Mouse (Mus musculus): Measurements from ENCODE around the gene 1600014C23Rik.

1600014C23Rik gene

GRCm38 (mm10) chr17:45752053-45752452 lies 18.4 kb upstream of the 1600014C23Rik start:
- no peak for DNase-seq (ENCODE audit: low spot score in 2 of 2)

DNA sequence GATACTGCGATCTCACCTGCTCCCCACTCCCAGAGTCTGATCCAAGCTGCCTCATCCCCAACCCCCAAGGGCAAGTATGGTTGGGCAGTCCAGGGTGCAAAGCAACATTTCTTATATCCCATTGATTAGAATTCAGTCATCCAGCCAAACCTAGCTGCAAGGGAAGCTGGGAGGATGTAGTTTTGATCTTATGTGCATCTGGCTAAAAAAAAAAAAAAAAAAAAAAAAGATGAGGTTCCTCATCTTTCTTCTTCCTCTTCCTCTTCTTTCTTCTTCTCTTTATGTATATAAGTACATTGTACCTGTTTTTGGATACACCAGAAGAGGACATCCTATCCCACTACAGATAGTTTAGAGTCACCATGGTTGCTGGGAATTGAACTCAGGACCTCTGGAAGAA lies 17.7 kb upstream of the 1600014C23Rik start:
- DNase-seq (ENCODE audit: low spot score in 2 of 2) = no peak

DNA sequence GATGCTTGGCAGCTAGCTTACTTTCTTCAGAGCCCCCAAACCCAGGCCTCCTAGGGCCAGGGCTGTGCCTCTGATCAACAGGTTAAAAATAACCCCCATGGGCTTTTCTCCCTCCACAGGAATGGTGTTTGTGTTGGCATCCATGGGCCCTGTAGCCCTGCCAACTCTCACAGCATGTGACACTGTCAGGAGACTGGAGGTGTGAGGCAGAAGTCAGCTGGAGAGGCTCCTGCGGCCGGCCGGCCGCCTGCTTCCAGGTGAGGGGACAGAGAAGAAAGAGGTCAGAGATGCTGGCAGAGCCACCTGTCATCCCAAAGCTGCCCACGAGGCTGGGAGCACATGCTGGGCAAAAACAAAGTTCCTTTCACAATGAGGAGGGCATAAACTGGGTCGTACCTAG lies 15.5 kb upstream of the 1600014C23Rik start:
- no peak for DNase-seq (ENCODE audit: low spot score in 2 of 2)

DNA sequence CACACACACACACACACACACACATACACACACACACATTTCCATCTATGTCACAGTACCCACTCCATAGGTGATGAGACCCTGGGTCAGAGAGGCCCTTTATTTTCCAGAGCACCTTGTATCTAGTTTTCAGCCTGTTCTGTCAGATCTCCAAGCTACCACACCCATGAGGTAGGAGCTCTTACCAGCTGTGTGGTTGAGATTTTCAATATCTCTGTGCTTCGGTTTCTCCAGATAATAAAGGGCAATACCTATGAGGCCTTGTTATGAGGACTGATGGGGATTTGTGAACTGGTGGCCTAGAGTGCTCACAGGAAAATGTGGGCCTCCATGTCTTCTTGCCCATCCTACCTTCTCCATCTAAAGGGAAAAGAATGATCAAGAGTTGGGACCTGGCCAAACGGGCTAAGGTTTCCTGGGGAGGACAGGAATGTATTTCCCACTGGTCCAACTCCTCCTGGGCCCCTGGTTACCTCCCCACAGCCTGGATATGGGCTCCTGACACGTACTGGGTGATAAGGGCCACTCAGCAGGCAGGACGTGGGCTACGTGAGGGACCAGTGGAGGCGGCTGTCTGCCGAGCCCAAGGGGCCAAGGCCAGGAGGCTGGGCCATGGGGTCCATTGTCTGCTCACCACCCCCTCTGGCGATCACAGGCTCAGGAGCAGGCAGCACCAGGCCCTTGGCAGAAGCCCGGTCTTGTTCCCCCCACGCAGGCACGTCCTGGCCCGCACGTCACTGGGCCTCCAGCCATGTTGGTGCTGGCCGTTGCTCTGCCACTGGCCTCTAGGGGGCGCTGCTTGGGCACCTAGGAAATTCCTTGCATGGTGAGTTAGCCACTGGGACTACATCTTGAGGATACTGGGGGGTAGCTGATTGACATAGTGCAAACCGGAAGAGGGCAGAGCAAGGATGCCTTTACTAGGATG lies 14.5 kb upstream of the 1600014C23Rik start:
- peak; percentile 43 to 55 for DNase-seq (ENCODE audit: low spot score in 2 of 2)

- DNase-seq (ENCODE audit: low spot score in 2 of 2) = no peak
These were observed 13.6 kb upstream of the 1600014C23Rik start for GRCm38 (mm10) chr17:45747293-45747692.

- DNase-seq (ENCODE audit: low spot score in 2 of 2) = no peak
These were observed 13.1 kb upstream of the 1600014C23Rik start for GRCm38 (mm10) chr17:45746755-45747154.

- DNase-seq (ENCODE audit: low spot score in 2 of 2) = no peak
These were observed 12.0 kb upstream of the 1600014C23Rik start for GRCm38 (mm10) chr17:45745629-45746028.

DNA sequence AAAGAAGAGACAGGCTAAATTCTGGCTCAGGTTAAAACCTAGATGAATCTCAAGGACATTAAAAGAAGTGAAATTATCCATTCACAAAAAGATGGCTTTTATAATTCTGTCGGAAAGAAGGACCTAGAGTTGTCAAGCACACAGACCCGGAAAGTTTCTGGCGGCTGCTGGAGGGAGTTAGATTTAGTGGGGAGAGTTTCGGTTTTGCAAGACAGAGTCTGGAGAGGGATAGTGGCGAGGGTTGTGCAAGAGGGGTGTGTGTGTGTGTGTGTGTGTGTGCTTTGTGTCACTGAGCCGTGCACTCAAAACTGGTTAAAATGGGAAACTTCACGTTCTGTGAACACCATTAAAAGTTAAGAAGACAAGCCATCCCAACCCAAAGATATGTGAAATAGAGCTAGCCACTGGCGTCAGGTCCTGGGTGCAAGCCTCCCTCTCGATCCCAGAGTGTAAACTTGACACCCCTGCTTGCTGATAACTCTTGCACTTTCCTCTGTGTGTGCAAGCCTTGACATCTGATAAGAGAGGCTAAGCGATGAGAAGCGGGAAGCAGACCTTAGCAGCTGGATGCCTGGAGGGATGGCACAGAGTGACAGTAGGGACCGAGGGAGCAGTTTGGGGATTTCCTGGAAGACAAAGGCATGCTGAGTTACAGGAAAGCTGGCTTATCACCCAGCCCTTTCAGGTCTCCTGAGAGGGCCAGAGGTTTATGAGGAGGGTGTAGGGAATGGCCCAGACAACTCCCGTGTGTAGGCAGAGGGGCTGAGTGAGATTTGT lies 8.9 kb upstream of the 1600014C23Rik start:
- DNase-seq (ENCODE audit: low spot score in 2 of 2) = no peak

DNA sequence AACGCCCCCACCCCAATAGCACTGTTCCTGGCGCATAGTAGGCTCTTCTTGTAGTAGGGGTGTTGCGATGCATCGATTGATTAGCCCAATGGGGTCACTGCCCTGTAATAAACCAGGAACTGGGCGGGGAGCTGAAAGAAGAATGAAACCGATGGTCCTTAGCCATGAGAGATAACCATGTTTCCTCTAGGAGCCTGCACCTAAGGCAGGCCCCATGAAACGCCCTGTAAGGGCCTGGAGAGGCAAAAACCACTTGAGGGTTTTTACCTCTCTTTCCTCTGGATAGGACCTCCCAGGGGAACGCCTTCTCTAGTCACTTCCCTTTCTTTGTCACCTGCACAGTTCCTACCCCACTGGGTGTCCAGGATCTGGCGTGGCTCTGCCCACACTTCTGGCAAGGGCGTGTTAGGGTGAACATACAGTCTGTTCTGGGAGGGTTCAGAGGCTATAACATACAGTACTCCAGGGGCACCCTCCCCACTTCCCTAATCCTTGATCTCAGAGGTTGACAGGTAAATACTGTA lies 3.5 kb upstream of the 1600014C23Rik start:
- no peak for DNase-seq (ENCODE audit: low spot score in 2 of 2)

GRCm38 (mm10) chr17:45736311-45737077 lies 2.9 kb upstream of the 1600014C23Rik start:
- DNase-seq (ENCODE audit: low spot score in 2 of 2) = peak; percentile 69 to 76

GRCm38 (mm10) chr17:45735382-45736310 lies 2.0 kb upstream of the 1600014C23Rik start:
- peak; percentile 80 to 82 for DNase-seq (ENCODE audit: low spot score in 2 of 2)

DNA sequence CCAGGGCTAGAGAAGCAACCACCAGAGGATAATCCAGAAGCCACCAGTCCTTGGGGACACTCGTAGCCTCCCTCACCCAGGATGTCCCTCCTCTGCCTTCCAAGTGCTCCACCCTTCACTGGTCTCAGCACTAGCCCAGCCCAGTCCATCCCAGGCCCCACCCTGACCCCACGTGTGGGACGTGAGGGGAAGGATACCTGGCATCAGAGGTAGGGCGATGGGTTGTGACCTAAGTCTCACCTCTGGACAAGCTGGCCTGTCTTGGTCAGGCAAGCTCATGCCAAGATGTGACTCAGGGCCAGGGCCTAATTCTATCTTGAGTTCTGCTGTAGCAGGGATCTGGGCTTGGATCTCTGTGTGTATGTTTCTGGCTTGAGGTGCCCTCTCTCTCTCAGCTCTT lies 1.2 kb upstream of the 1600014C23Rik start:
- no peak for DNase-seq (ENCODE audit: low spot score in 2 of 2)

GRCm38 (mm10) chr17:45734333-45734732 lies 689 bp upstream of the 1600014C23Rik start:
- DNase-seq (ENCODE audit: low spot score in 2 of 2) = no peak

GRCm38 (mm10) chr17:45733038-45733734 lies 458 bp downstream of the 1600014C23Rik start:
- peak in 1 of 2 experiments; percentile 15 for DNase-seq (ENCODE audit: low spot score in 2 of 2)

DNA sequence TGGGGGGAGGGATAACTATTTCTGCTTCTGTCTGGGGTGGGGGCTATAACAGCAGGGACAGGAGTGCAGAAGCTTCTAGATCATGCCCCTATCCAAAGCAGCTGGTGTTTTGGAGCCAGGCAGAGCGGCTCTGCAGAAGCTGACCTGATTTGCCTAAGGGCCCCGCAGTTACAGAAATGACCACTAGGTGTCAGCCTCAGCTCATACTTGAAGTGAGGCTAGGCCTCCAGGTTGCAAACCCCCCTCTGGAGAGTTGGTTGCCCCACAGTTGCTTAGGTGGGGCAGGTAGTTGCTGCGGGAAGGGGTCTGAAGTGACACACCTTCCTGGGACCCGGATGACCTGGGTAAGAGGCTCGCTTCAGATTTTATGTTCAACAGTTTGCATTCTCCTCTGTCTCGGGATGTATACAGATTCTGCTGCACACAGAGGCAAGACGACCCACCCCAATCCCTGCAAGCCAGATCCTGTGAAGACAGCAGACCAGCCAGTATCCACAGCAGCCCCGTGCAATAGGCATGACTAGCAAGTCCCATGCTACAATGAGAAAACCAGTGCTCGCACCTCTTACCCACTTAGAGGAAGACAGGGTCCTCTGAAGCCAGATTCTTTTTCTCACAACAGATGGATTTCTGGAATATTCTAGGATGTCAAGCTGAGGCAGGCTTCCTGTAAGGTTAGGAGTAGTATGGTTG lies 2.3 kb downstream of the 1600014C23Rik start:
- peak; percentile 89 to 93 for DNase-seq (ENCODE audit: low spot score in 2 of 2)

DNA sequence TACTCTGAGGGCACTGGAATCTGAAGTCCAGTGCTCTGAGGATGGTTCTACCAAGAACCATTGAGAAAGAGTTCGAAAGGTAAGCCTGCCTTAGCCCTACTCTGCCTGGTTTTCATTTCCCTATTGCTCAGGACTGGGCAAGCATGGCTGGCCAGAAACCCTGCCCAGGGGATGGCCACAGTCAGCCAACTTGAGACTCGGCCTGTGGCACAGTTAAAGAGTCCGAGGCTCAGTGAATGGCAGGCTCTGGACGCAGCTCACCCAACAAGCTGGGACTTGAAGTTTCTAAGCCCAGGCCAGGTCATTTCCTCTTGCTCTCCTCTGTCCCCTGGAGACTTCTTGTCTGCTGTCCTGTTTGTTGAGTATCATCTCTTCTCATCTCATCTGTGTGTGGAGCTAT lies 2.9 kb downstream of the 1600014C23Rik start:
- no peak for DNase-seq (ENCODE audit: low spot score in 2 of 2)

GRCm38 (mm10) chr17:45729387-45729786 lies 4.3 kb downstream of the 1600014C23Rik start:
- no peak for DNase-seq (ENCODE audit: low spot score in 2 of 2)

- DNase-seq (ENCODE audit: low spot score in 2 of 2) = no peak
These were observed 5.5 kb downstream of the 1600014C23Rik start for GRCm38 (mm10) chr17:45727983-45728723.

GRCm38 (mm10) chr17:45727481-45727880 lies 6.2 kb downstream of the 1600014C23Rik start:
- DNase-seq (ENCODE audit: low spot score in 2 of 2) = no peak

Data from frontal cortex, postnatal 25 days (tissue).